Mouse (Mus musculus) T-cell, adult 2 months (primary cell): ENCODE results near the gene Zbtb46.

Source experiments
- DNase-seq: peaks from one replicate; pipeline ENCODE4 v3.0.0; 2022; ENCODE audit warnings: low spot score

The Zbtb46 gene

DNA sequence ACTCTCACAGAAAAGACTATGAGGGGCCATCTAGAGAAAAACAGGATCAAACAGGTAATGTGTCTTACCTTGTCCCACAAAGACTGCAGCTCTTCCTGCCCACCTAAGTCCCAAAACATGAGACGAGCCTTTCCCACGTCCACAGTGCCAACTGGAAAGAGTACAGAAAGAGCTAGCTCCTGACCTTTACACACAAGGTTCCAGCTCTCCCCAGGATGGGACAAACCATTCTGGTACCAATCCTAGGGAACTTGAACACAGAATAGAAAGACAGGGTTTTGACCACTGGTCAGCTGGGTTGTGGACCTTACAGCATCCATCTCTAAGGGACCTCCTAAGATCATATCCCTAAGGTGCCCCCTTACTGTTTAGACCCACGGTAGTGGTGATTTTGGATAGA, 95.3 kb downstream of the Zbtb46 start:
- no peak for DNase-seq

DNA sequence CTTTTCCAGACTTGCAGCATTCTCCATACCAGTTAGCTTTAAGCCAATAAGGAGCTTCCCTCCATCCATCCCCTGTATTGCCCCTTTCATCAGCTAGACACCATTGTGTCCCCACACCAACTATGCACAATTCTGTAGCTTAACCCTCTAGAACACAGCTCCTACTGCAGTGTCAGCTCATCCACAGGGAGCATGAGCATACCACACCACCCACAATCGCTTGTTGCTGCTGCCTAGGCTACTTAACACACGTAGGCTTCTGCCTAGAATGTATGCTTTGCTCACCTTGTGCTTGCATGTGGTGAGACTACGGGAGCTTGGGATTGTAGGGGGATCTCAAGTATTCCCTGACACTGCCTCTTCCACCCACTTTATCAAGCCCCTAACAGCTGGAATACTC, 102.4 kb downstream of the Zbtb46 start:
- DNase-seq: no peak

DNA sequence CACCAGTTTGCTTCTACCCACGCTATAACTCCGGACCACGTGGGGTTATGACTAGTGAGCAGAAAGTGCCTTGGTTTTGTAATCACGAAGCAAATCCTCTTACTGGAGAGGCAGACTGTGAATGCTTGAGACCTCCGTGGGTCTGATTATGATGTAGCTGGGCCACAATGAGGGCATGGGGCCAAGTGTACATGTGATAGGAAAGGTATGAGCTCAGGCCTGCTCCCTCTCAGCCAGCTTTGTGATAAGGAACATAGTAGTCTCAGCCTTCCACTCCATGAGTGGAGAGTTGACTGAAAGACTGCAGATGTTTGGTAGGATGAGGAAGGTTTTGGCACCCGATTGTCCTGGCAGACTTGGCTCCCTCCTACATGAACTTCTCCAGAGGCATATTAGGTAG, 116.5 kb downstream of the Zbtb46 start:
- DNase-seq: no peak

DNA sequence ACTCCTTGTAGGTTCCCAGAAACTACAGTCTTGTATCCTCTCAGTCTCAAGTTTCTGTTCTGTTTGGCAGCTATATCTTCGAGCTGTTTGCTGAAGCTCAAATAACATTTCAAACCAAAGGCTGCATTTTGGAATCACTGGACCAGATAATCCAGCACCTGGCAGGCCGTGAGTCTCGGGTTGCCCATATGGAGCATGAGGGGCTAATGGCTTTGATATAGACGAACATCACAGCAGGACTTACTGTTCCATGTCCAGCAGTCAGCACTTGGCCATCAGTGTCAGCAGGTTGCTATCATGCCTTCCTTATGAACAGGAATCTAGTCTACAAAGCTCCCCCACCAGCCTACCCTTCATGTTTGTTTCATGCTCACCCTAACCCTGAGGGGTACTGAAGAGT, 118.8 kb downstream of the Zbtb46 start:
- no peak for DNase-seq
